Mouse (Mus musculus) left cerebral cortex, adult 11 months (tissue): ENCODE data around the gene Tmod1.

Experiments used
- DNase-seq: peaks from one replicate; pipeline ENCODE4 v3.0.0; 2022; ENCODE audit warnings: low spot score

The Tmod1 gene

GRCm38 (mm10) chr4:46131791-46132190, 93.1 kb downstream of the Tmod1 start:
- DNase-seq, result no peak

GRCm38 (mm10) chr4:46137629-46138286, 99.0 kb downstream of the Tmod1 start:
- DNase-seq, result no peak

- DNase-seq, result peak; percentile 87
These were observed 99.8 kb downstream of the Tmod1 start, which contains the start of the genes Ncbp1 and Tstd2 for GRCm38 (mm10) chr4:46138287-46139222. TSS of gene Ncbp1 (plus strand) at chr4:46138613. TSS of gene Tstd2 (minus strand) at chr4:46138694.

GRCm38 (mm10) chr4:46144323-46144722, 105.6 kb downstream of the Tmod1 start:
- no peak for DNase-seq

GRCm38 (mm10) chr4:46146881-46147280, 108.1 kb downstream of the Tmod1 start:
- DNase-seq, result no peak

GRCm38 (mm10) chr4:46151903-46152544, 113.3 kb downstream of the Tmod1 start:
- DNase-seq, result no peak

- DNase-seq, result no peak
These were observed 125.3 kb downstream of the Tmod1 start for GRCm38 (mm10) chr4:46164027-46164426.
